Mouse (Mus musculus) stomach, postnatal 0 days (tissue): Measurements from ENCODE around the gene Plekhg5.

Experiments used
- CTCF ChIP-seq: IDR thresholded peaks from 2 replicates; pipeline ENCODE4 v1.5.1; 2016; ENCODE audit warnings: antibody characterized with exemption, low read depth, mild to moderate bottlenecking, moderate library complexity
- EP300 ChIP-seq: optimal IDR thresholded peaks from 2 replicates; pipeline ENCODE3; 2016; ENCODE audit warnings: antibody characterized with exemption

GRCm38 (mm10) chr4:152125161-152126025, 53.1 kb downstream of the Plekhg5 start:
- no peak for TF ChIP-seq EP300
- TF ChIP-seq CTCF: no peak
